Comparison of ENCODE assay signal across 19 mouse cellular contexts in genomic region chr17:73060897-73061252, GRCm38 (mm10). TPM values are rescaled to one million over a fixed set of nuclear protein-coding genes. Genes with fewer than 3 reads are reported as not detected.
DNase-seq lines count a peak whose midpoint lies in the region; ATAC-seq and TF ChIP-seq lines count a peak whose summit lies in the region.
"Had no signal": no experiment of that assay in that cellular context is flagged by ENCODE, and none has a peak within 500 bp of the region (broad histone marks: within the 10 kb centered on the region; RNA-seq: fewer than 3 reads in every experiment).

No protein-coding gene starts in this region.

- 59% methylated on average over 8 of the region's 8 CpGs for WGBS in kidney, adult 2 months
- 71% methylated on average over 8 of the region's 8 CpGs for WGBS in lung, embryonic 15.5 days
- WGBS in liver, embryonic 11.5 days = 65% methylated on average over 8 of the region's 8 CpGs
- 44% methylated on average over 8 of the region's 8 CpGs for WGBS in stomach, embryonic 15.5 days

- peak; percentile 1; the same call in 1 of the 2 replicates for ATAC-seq in lung, embryonic 15.5 days (ENCODE audit: borderline replicate concordance, extremely low read depth, low FRiP score, low TSS enrichment)
- ATAC-seq in liver, embryonic 11.5 days (replicated peaks; ENCODE audit: low FRiP score) = 0 out of 2 replicates have a peak, but pooled peaks have one; percentile 5
- peak; percentile 20; the same call in 1 of the 2 replicates for ATAC-seq in stomach, embryonic 15.5 days (ENCODE audit: insufficient read depth, low FRiP score, low read depth)
- ATAC-seq in erythroid progenitor cell, adult 5-6 weeks (replicated peaks; ENCODE audit: low FRiP score, poor library complexity, severe bottlenecking) = no peak
- ATAC-seq: forebrain, embryonic 16.5 days; midbrain, embryonic 16.5 days had no signal

- no peak for TF ChIP-seq CTCF in kidney, adult 2 months (conservative IDR thresholded peaks at IDR 0.05; ENCODE audit: insufficient read depth, insufficient read length, low read depth, low read length)

- H3K4me3 ChIP-seq in kidney, adult 2 months (ENCODE audit: insufficient read depth, low read depth, low read length) = no peak overlapping the region
- no peak overlapping the region for H3K4me3 ChIP-seq in lung, embryonic 15.5 days
- H3K4me3 ChIP-seq in liver, embryonic 11.5 days (ENCODE audit: low read depth, low read length) = no peak overlapping the region
- H3K4me3 ChIP-seq in stomach, embryonic 15.5 days (replicated peaks) = no peak overlapping the region
- H3K4me3 ChIP-seq: layer of hippocampus, adult 2 months had no signal

- H3K27me3 ChIP-seq in kidney, adult 2 months (replicated peaks; ENCODE audit: control insufficient read depth, insufficient read depth, low read length) = no peaks in the 10 kb centered on the region
- no peaks in the 10 kb centered on the region for H3K27me3 ChIP-seq in lung, embryonic 15.5 days
- H3K27me3 ChIP-seq in liver, embryonic 11.5 days (replicated peaks; ENCODE audit: control insufficient read depth, insufficient read depth, low read length) = no peaks in the 10 kb centered on the region
- H3K27me3 ChIP-seq in stomach, embryonic 15.5 days (replicated peaks) = no peaks in the 10 kb centered on the region

- no peaks in the 10 kb centered on the region for H3K36me3 ChIP-seq in kidney, adult 2 months (ENCODE audit: control insufficient read depth, insufficient read depth, low read length)
- no peaks in the 10 kb centered on the region for H3K36me3 ChIP-seq in lung, embryonic 15.5 days
- no peaks in the 10 kb centered on the region for H3K36me3 ChIP-seq in liver, embryonic 11.5 days (ENCODE audit: control insufficient read depth, insufficient read depth, low read length)
- H3K36me3 ChIP-seq in stomach, embryonic 15.5 days = no peaks in the 10 kb centered on the region

- H3K27ac ChIP-seq in kidney, adult 2 months (ENCODE audit: insufficient read depth, low read depth, low read length) = peak overlapping the region; percentile 8; the same call in 1 of the 2 replicates
- H3K27ac ChIP-seq in lung, embryonic 15.5 days = peak overlapping the region; percentile 77
- peak overlapping the region; percentile 32; the same call in 1 of the 2 replicates for H3K27ac ChIP-seq in liver, embryonic 11.5 days (ENCODE audit: low read depth, low read length)
- peak overlapping the region; percentile 57 for H3K27ac ChIP-seq in stomach, embryonic 15.5 days
- H3K27ac ChIP-seq: hindbrain, embryonic 14.5 days; layer of hippocampus, adult 2 months had no signal

- no peak for DNase-seq in kidney, adult 2 months
- no peak for DNase-seq in kidney, postnatal 25 days
- no peak for DNase-seq in lung, postnatal 14 days
- DNase-seq in liver, embryonic 11.5 days (ENCODE audit: low spot score) = no peak
- DNase-seq: cerebellum, adult 2 months; cerebellum, postnatal 36 days; gastrocnemius, postnatal 36 days; heart, postnatal 10 days; layer of hippocampus, postnatal 36 days; lung, postnatal 36 days; right cerebral cortex, postnatal 25 days; thymus, postnatal 25 days had no signal

- no peak for TF ChIP-seq POLR2A in kidney, adult 2 months (IDR thresholded peaks at IDR 0.05; ENCODE audit: low read depth, low read length)

- H3K9ac ChIP-seq in lung, embryonic 15.5 days = no peak overlapping the region
- no peak overlapping the region for H3K9ac ChIP-seq in liver, embryonic 11.5 days (ENCODE audit: low read depth, low read length)
- H3K9ac ChIP-seq in stomach, embryonic 15.5 days = no peak overlapping the region
- H3K9ac ChIP-seq: hindbrain, embryonic 14.5 days had no signal

- no peak overlapping the region for H3K4me2 ChIP-seq in lung, embryonic 15.5 days
- H3K4me2 ChIP-seq in liver, embryonic 11.5 days = no peak overlapping the region
- H3K4me2 ChIP-seq in stomach, embryonic 15.5 days = no peak overlapping the region
- H3K4me2 ChIP-seq: hindbrain, embryonic 14.5 days had no signal

- no peaks in the 10 kb centered on the region for H3K9me3 ChIP-seq in lung, embryonic 15.5 days
- no peaks in the 10 kb centered on the region for H3K9me3 ChIP-seq in liver, embryonic 11.5 days (ENCODE audit: control insufficient read depth, low read length)
- H3K9me3 ChIP-seq in stomach, embryonic 15.5 days = no peaks in the 10 kb centered on the region

- H3K4me1 ChIP-seq in kidney, adult 2 months (ENCODE audit: control insufficient read depth, insufficient read depth, low read length) = no peaks in the 10 kb centered on the region
- peaks cover 28% of the 10 kb centered on the region for H3K4me1 ChIP-seq in lung, embryonic 15.5 days
- 0 out of 2 replicates have a peak, but pooled peaks cover 3% of the 10 kb centered on the region for H3K4me1 ChIP-seq in liver, embryonic 11.5 days (replicated peaks; ENCODE audit: control insufficient read depth, insufficient read depth, low read length)
- peaks cover 4% of the 10 kb centered on the region; the same call in 1 of the 2 replicates for H3K4me1 ChIP-seq in stomach, embryonic 15.5 days

RNA-seq across cellular contexts. Expression of gene Lclat1, which starts 46.9 kb away (rescaled TPM):
- 17.3 and 18.8 TPM in 2 replicates for polyA plus RNA-seq in kidney, adult 2 months (2012; rRNA removed)
- polyA plus RNA-seq in lung, embryonic 15.5 days (2015; fragmentation: Nextera tagmentation; extraction: Ambion mirVana) = 12.4 and 13.4 TPM in 2 replicates
- polyA plus RNA-seq in liver, embryonic 11.5 days (2014; fragmentation: Nextera tagmentation; extraction: Ambion mirVana) = 11.4 and 13.3 TPM in 2 replicates
- polyA plus RNA-seq in stomach, embryonic 15.5 days (2015; fragmentation: Nextera tagmentation; extraction: Ambion mirVana) = 11.3 and 17.3 TPM in 2 replicates
- total RNA-seq in erythroid progenitor cell, adult 5-6 weeks (2015; ENCODE audit: low replicate concordance) = 1.4 and 4.2 TPM in 2 replicates
- total RNA-seq in erythroid progenitor cell, adult 5-6 weeks (2017; ENCODE audit: low replicate concordance) = 2.3 and 4.2 TPM in 2 replicates

Comparison
In these comparisons a context has a peak if more than half of its experiments do, and no peak if none do; other contexts are left out.
1. H3K27ac ChIP-seq: peak in every context shown above with its lines; median percentile 77 in lung, embryonic 15.5 days; 57 in stomach, embryonic 15.5 days; 32 in liver, embryonic 11.5 days; 8 in kidney, adult 2 months.